Mouse (Mus musculus) testis, adult 2 months (tissue): Measurements from ENCODE around the gene Pak4.

Experiments
- CTCF ChIP-seq: fragments of 200-500 bp; IDR thresholded peaks from 2 replicates; pipeline ENCODE4 v1.5.1; 2012; ENCODE audit warnings: low read depth, mild to moderate bottlenecking, inconsistent platforms, low read length, moderate library complexity; ENCODE audit not compliant: control insufficient read depth, insufficient read depth, insufficient replicate concordance
- POLR2A ChIP-seq: fragments of 200-500 bp; IDR thresholded peaks from 2 replicates; pipeline ENCODE4 v1.6.1; 2012; ENCODE audit warnings: low read depth, mild to moderate bottlenecking, inconsistent platforms, low read length, moderate library complexity; ENCODE audit not compliant: control insufficient read depth

GRCm38 (mm10) chr7:28562951-28563350 lies 35.0 kb downstream of the Pak4 start:
- no peak for TF ChIP-seq CTCF
- no peak for TF ChIP-seq POLR2A
